Mouse (Mus musculus): ENCODE results near the gene Ptcd2. TPM values are rescaled to one million over a fixed set of nuclear protein-coding genes. Genes with fewer than 3 reads are reported as not detected.
A peak's percentile ranks its signal among the peaks of the same experiment; 100 is the strongest.

The Ptcd2 gene
- polyA plus RNA-seq (2015; fragmentation: Nextera tagmentation; extraction: Ambion mirVana) = 56.1 and 56.6 TPM in 2 replicates

GRCm38 (mm10) chr13:99344599-99345575 lies at the start of gene Ptcd2, which contains the start of gene Mrps27:
Ptcd2 (minus strand) TSS chr13:99344705.
Mrps27 (plus strand) TSS chr13:99344786.
- Histone ChIP-seq H3K9me3 (ENCODE audit: low read length) (no peaks in the 10 kb centered on the region), H3K36me3 (ENCODE audit: insufficient read depth, low read length) (peaks cover 40% of the 10 kb centered on the region), H3K9ac (replicated peaks; ENCODE audit: low read length) (peak within 1 kb of the TSS; percentile 77), H3K27me3 (ENCODE audit: insufficient read depth, low read length) (no peaks in the 10 kb centered on the region), H3K4me2 (replicated peaks; ENCODE audit: low read depth, low read length) (peak within 1 kb of the TSS; percentile 64), H3K27ac (ENCODE audit: low read length) (peak within 1 kb of the TSS; percentile 86), H3K4me1 (ENCODE audit: insufficient read depth, low read length) (peaks cover 19% of the 10 kb centered on the region), H3K4me3 (ENCODE audit: low read length) (peak within 1 kb of the TSS; percentile 82)
- 2% methylated on average over 39 of the region's 39 CpGs for WGBS
- peak; percentile 98 for ATAC-seq (ENCODE audit: low FRiP score, low TSS enrichment)

DNA sequence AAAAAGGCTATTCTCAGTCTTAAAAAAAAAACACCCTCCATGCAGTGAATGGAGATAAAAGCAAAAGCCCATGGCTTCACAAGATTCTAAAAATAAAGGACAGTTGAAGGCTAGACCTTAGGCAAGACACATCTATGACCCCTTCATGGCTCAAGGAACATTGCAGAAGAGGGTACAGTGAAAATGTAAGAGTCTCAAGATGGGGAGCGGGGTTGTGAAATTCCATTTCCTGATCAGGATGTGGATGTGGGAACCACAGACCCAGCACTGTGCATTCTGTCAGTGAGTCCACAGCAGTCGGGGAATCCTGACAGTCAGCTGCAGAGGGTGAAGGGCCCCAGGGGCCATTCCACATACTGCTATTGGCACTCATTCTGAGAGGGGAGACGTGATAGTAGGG lies 48.6 kb upstream of the Ptcd2 start:
- Histone ChIP-seq H3K9me3 (ENCODE audit: low read length) (no peaks in the 10 kb centered on the region), H3K4me1 (ENCODE audit: insufficient read depth, low read length) (peaks cover 9% of the 10 kb centered on the region), H3K4me2 (replicated peaks; ENCODE audit: low read depth, low read length) (no peak overlapping the region), H3K27me3 (ENCODE audit: insufficient read depth, low read length) (no peaks in the 10 kb centered on the region), H3K36me3 (ENCODE audit: insufficient read depth, low read length) (peaks cover 6% of the 10 kb centered on the region; the same call in 1 of the 2 replicates), H3K27ac (ENCODE audit: low read length) (no peak overlapping the region), H3K4me3 (ENCODE audit: low read length) (no peak overlapping the region), H3K9ac (replicated peaks; ENCODE audit: low read length) (no peak overlapping the region)
- ATAC-seq (ENCODE audit: low FRiP score, low TSS enrichment) = no peak
- 76% methylated on average over 3 of the region's 3 CpGs for WGBS

DNA sequence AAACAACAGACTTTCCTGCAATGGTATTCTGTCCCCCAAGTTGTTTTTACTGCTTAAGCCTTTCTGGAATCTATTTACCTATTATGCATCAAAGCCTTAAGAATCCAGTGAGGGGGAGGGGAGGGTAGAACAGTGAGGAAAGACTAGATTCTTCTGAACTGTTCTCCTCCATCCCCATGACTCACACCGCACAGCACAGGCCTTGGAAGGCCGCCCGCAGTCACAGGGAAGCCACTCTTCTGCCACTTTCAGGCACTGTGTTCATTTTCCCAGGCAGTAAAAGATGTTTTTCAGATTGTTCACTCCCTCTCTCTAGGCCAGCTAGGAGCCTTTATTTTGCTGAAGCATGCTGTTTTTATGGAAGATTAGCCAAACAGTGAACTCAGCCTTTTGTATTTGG lies 46.9 kb upstream of the Ptcd2 start:
- no peak for ATAC-seq (ENCODE audit: low FRiP score, low TSS enrichment)
- H3K9ac ChIP-seq (replicated peaks; ENCODE audit: low read length) = no peak overlapping the region
- no peaks in the 10 kb centered on the region for H3K4me1 ChIP-seq (ENCODE audit: insufficient read depth, low read length)
- no peak overlapping the region for H3K4me2 ChIP-seq (replicated peaks; ENCODE audit: low read depth, low read length)
- H3K27ac ChIP-seq (ENCODE audit: low read length) = no peak overlapping the region
- no peaks in the 10 kb centered on the region for H3K27me3 ChIP-seq (ENCODE audit: insufficient read depth, low read length)
- no peak overlapping the region for H3K4me3 ChIP-seq (ENCODE audit: low read length)
- WGBS = 81% methylated on average over 3 of the region's 3 CpGs
- 0 out of 2 replicates have a peak, but pooled peaks cover 3% of the 10 kb centered on the region for H3K36me3 ChIP-seq (ENCODE audit: insufficient read depth, low read length)
- H3K9me3 ChIP-seq (ENCODE audit: low read length) = no peaks in the 10 kb centered on the region

DNA sequence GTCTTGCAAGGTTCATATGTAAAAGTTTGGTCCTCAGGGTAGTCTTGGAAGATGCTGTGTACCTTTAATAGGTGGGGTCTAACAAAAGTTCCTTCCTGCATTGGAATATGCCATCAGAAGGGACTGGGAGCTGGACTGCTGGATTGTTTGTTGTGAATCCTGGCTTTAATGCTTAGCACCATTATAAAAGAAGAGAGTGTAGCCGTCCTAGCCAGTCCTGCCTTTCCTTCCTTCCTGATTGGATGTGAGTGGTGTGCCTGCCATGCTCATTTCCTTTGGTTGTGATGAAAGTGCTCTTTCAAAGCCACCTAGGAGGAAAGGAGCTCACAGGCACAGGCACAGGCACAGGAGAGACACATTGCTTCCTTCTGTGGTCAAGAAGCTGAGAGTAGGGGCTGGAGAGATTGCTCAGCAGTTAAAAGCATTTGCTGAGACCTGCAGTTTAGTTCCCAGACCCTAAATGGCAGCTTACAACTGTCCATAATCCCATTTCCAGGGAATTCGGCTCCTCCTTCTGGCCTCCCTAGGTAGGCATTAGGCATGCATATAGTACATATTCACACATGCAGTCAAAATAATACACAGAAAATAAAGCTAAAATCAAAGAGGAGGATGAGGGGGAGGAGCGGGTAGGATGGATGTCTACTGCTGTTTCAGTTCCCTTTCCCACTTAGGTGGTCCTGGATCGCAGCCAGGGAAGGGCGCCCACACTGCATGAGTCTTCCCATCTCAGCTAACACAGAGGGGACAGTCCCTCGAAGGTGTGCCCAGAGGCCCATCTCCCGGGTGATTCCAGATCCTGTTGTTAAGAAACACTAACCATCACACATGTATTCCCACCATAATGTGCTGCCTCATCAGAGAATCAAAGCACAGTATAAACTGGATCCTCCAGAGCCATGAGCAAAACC lies 43.7 kb upstream of the Ptcd2 start:
- Histone ChIP-seq H3K27ac (ENCODE audit: low read length) (no peak overlapping the region), H3K4me1 (ENCODE audit: insufficient read depth, low read length) (no peaks in the 10 kb centered on the region), H3K9ac (replicated peaks; ENCODE audit: low read length) (no peak overlapping the region), H3K4me2 (replicated peaks; ENCODE audit: low read depth, low read length) (no peak overlapping the region), H3K36me3 (ENCODE audit: insufficient read depth, low read length) (0 out of 2 replicates have a peak, but pooled peaks cover 3% of the 10 kb centered on the region), H3K9me3 (ENCODE audit: low read length) (no peaks in the 10 kb centered on the region), H3K27me3 (ENCODE audit: insufficient read depth, low read length) (no peaks in the 10 kb centered on the region), H3K4me3 (ENCODE audit: low read length) (no peak overlapping the region)
- WGBS = 76% methylated on average over 7 of the region's 7 CpGs
- ATAC-seq (ENCODE audit: low FRiP score, low TSS enrichment) = no peak

- H3K4me3 ChIP-seq (ENCODE audit: low read length) = no peak overlapping the region
- no peaks in the 10 kb centered on the region for H3K27me3 ChIP-seq (ENCODE audit: insufficient read depth, low read length)
- H3K4me2 ChIP-seq (replicated peaks; ENCODE audit: low read depth, low read length) = no peak overlapping the region
- WGBS = 83% methylated on average over 7 of the region's 7 CpGs
- no peak overlapping the region for H3K9ac ChIP-seq (replicated peaks; ENCODE audit: low read length)
- H3K9me3 ChIP-seq (ENCODE audit: low read length) = no peaks in the 10 kb centered on the region
- no peak for ATAC-seq (ENCODE audit: low FRiP score, low TSS enrichment)
- H3K27ac ChIP-seq (ENCODE audit: low read length) = no peak overlapping the region
- H3K4me1 ChIP-seq (ENCODE audit: insufficient read depth, low read length) = no peaks in the 10 kb centered on the region
- 0 out of 2 replicates have a peak, but pooled peaks cover 3% of the 10 kb centered on the region for H3K36me3 ChIP-seq (ENCODE audit: insufficient read depth, low read length)
Observed at GRCm38 (mm10) chr13:99386341-99386740, 41.8 kb upstream of the Ptcd2 start.

DNA sequence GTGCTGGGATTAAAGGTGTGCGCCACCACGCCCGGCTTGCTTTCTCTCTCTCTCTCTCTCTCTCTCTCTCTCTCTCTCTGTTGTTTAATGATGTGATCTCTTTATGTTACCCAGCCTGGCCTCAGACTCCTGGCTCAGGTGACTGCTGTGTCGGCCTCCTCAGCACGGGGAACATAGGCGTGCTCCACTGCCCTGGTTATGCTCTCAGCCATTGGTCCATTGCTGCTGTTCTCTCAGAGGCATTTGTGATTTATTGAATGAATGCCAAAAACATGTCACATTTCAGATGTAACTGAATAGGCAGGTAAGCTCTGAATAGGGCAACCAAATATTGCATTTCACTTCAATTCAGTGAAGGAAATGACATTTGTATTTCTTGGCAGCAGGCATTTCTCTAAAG lies 41.4 kb upstream of the Ptcd2 start:
- ATAC-seq (ENCODE audit: low FRiP score, low TSS enrichment) = no peak
- no peaks in the 10 kb centered on the region for H3K9me3 ChIP-seq (ENCODE audit: low read length)
- no peaks in the 10 kb centered on the region for H3K27me3 ChIP-seq (ENCODE audit: insufficient read depth, low read length)
- WGBS = 76% methylated on average over 6 of the region's 6 CpGs
- H3K27ac ChIP-seq (ENCODE audit: low read length) = no peak overlapping the region
- H3K9ac ChIP-seq (replicated peaks; ENCODE audit: low read length) = no peak overlapping the region
- H3K4me1 ChIP-seq (ENCODE audit: insufficient read depth, low read length) = no peaks in the 10 kb centered on the region
- no peak overlapping the region for H3K4me2 ChIP-seq (replicated peaks; ENCODE audit: low read depth, low read length)
- 0 out of 2 replicates have a peak, but pooled peaks cover 3% of the 10 kb centered on the region for H3K36me3 ChIP-seq (ENCODE audit: insufficient read depth, low read length)
- no peak overlapping the region for H3K4me3 ChIP-seq (ENCODE audit: low read length)

GRCm38 (mm10) chr13:99384555-99385203 lies 40.2 kb upstream of the Ptcd2 start:
- Histone ChIP-seq H3K9me3 (ENCODE audit: low read length) (no peaks in the 10 kb centered on the region), H3K4me2 (replicated peaks; ENCODE audit: low read depth, low read length) (no peak overlapping the region), H3K27me3 (ENCODE audit: insufficient read depth, low read length) (no peaks in the 10 kb centered on the region), H3K36me3 (ENCODE audit: insufficient read depth, low read length) (no peaks in the 10 kb centered on the region), H3K27ac (ENCODE audit: low read length) (no peak overlapping the region), H3K4me1 (ENCODE audit: insufficient read depth, low read length) (no peaks in the 10 kb centered on the region), H3K4me3 (ENCODE audit: low read length) (no peak overlapping the region), H3K9ac (replicated peaks; ENCODE audit: low read length) (no peak overlapping the region)
- 78% methylated on average over 7 of the region's 7 CpGs for WGBS
- ATAC-seq (ENCODE audit: low FRiP score, low TSS enrichment) = no peak

DNA sequence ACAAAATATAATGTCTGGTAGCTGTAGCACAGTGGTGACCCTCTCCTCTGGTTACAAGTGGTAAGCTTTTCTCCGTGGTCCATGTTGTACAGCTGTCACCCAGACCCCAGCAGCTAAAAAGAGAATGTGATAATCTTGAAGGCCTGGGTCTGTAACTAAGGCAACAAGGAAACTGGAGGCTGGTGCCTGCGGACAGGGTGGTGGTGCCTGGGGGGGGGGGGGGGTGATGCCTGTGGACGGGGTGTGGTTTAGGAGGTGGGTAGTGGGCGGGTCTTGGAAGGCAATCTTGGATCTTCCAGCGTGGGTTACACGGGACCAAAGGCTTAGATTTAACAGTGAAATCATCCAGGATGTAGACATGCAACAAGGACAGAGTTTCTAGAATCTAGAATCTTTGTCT lies 37.9 kb upstream of the Ptcd2 start:
- H3K9ac ChIP-seq (replicated peaks; ENCODE audit: low read length) = no peak overlapping the region
- H3K27ac ChIP-seq (ENCODE audit: low read length) = no peak overlapping the region
- H3K9me3 ChIP-seq (ENCODE audit: low read length) = no peaks in the 10 kb centered on the region
- H3K4me3 ChIP-seq (ENCODE audit: low read length) = no peak overlapping the region
- no peaks in the 10 kb centered on the region for H3K27me3 ChIP-seq (ENCODE audit: insufficient read depth, low read length)
- whole genome bisulfite sequencing = 60% methylated on average over 6 of the region's 6 CpGs
- no peak for ATAC-seq (ENCODE audit: low FRiP score, low TSS enrichment)
- H3K4me2 ChIP-seq (replicated peaks; ENCODE audit: low read depth, low read length) = no peak overlapping the region
- H3K4me1 ChIP-seq (ENCODE audit: insufficient read depth, low read length) = no peaks in the 10 kb centered on the region
- no peaks in the 10 kb centered on the region for H3K36me3 ChIP-seq (ENCODE audit: insufficient read depth, low read length)

DNA sequence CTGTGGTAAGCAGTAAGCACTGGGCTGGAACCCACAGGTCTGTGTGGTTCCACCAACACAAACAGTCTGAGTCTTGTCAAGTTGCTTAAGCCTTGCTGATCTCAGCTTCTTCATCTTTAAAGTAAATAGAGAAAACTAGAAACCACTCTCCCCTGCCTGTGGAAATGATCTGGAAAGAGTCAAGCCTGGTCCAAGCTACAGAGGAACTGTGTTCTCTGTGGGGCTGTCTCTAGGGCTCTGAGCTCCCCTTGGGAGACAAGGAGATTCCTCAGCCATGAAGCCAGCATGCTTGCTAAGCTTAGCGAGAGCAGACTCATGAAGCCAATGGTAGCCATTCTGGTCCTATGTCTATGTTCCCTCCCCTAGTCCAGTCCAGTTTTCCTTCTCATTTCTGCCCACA lies 33.7 kb upstream of the Ptcd2 start:
- 90% methylated on average over 1 of the region's 1 CpGs for WGBS

More for the DNA sequence above, 33.7 kb upstream of the Ptcd2 start:
- H3K4me2 ChIP-seq (replicated peaks; ENCODE audit: low read depth, low read length) = no peak overlapping the region
- H3K9me3 ChIP-seq (ENCODE audit: low read length) = no peaks in the 10 kb centered on the region
- H3K36me3 ChIP-seq (ENCODE audit: insufficient read depth, low read length) = no peaks in the 10 kb centered on the region
- H3K27me3 ChIP-seq (ENCODE audit: insufficient read depth, low read length) = no peaks in the 10 kb centered on the region
- no peak for ATAC-seq (ENCODE audit: low FRiP score, low TSS enrichment)
- no peak overlapping the region for H3K27ac ChIP-seq (ENCODE audit: low read length)
- no peak overlapping the region for H3K4me3 ChIP-seq (ENCODE audit: low read length)
- H3K4me1 ChIP-seq (ENCODE audit: insufficient read depth, low read length) = peaks cover 2% of the 10 kb centered on the region; the same call in 1 of the 2 replicates
- no peak overlapping the region for H3K9ac ChIP-seq (replicated peaks; ENCODE audit: low read length)

All from kidney, embryonic 16.5 days (tissue).